Mouse (Mus musculus): ENCODE data around the gene Gabre.

Gene Gabre

DNA sequence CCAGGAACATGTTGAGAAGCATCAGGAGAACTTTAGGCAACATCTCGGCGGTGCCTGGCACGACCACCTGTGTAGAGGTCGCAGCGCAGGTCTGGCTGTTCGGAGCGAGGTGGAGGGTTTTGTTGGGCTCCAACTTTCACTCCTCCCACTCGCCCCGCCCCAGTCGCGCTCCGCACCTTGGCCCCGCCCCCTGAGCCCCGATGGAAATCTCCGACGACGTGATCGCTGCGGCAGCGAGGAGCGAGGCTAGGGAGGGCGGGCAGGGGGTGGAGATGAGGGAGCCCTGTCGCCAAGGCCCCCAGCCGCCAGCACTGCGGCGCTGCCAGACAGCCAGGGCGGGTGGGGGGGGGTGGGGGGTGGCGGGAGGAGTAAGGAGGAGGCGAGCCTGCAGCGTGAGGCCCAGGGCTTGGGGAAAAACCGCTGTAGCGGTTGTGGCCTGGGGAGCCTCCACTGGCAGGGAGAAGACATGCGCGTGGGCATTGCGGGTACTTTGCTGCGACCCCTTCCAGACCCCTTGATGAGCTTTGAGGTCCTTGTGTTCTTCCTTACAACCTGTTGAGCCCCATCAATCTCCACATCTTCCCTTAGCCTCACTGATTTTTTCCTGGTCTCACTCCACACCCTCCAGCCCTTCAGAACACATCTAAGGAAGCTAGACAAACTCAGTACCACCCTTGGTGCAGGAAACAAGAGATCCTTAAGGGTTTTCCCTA is at the start of gene Gabre:
Gabre (minus strand) TSS at position 145 of the 713 bp plus-strand sequence.
- DNase-seq (ENCODE audit: low read depth, low spot score) = no peak

DNA sequence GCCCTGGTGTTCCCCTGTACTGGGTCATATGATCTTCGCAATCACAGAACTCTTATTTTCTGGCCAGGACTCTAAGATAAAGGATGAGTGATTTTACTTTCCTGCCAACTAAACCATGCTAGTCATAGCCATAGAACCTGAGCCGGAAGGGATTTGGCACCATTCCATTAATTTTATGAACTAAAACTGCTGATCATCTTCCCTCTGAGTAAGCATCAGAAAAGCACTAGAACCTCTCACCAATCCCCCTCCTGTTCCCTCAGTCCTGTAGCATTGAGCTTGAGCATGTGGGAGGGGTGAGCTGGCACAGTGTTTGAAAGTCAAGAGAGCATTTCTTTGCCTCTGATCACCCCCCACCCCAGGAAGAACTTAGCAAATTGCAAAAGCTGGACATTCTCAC is 23.2 kb upstream of the Gabre start:
- peak; percentile 21 for DNase-seq (ENCODE audit: low read depth, low spot score)

DNA sequence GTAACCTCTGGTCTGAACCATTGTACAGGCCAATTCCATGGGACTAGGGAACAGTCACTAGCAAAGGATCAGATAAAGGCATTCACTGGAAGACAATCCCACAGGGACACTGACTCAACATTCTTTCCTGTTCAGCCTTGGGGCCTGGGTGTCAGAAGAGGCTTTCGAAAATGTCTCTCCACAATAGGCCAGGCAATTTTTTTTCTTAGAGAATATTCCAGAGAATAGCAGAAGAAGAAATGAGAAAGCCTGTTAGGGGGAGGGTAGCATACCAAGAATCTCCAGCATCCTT is 715 bp upstream of the Gabre start:
- no peak for DNase-seq (ENCODE audit: low read depth, low spot score)

DNA sequence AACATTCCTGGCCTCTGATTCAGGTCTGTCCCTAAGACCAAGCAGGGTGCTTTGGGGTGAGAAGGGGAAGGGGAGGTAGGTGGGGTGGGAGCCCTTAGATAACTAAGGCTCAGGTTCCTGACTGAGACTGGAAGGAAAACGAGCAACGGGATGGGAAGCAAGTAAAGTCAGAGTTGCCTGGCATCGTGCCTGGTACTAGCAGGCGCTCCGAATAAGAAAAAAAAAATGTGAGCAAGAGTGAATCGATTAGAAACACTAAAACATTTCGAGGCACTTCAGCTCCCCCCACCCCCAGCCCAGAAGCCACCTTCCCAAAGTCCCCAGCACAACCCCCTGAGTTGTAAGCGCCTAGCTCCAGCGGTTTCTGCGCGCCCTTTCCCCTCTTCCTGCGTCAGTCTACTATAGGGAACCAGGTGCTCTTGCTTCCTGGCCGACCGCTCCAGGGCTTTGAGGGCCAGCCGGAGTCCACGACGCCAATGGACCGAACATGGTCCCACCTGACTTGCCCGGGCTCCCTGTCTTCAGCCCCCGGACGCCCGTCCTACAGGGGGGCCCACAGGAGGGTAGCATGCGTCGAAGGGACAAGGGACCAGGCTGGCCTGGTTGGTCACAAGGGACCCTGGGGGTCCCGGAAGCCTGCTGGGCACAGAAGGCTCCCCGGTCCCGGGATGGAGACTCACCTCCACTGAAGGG is 491 bp downstream of the Gabre start:
- no peak for DNase-seq (ENCODE audit: low read depth, low spot score)

DNA sequence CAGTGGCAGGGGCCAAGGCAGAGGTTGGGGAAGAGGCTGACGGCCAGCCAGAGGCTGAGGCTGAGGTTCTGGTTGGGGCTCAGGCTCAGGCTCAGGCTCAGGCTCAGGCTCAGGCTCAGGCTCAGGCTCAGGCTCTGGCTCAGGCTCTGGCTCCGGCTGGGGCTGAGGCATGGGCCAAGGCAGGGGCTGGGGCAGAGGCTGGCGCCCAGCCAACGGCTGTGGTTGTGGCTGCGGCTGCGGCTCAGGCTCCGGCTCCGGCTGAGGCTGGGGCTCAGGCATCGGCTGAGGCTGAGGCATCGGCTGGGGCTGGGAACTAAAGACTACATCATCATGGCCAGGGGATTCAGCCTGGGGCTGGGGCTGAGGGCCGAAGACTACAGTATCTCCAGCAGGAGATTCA is 4.0 kb downstream of the Gabre start:
- no peak for DNase-seq (ENCODE audit: low read depth, low spot score)

DNA sequence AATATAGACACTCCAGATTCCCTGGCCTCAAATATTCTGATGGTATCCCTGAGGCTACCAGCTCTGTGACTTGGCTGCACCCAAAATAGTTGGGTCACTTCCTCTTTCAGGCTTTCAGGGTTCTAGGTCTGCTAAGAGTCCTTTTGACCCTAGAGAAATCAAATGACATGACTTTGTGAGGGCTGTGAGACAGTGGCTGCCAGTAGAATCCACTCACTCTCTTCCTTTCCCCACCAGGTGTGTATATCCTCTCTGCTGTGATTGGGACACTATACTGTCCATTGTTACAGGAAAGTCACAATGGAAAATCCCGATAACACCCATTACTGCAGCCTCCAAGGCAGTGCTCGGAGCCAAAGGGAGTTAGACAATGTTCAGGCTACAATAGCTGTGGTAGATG is 52.9 kb downstream of the Gabre start, which contains the start of gene Magea4:
Magea4 (plus strand) TSS at position 301 of the 400 bp plus-strand sequence.
- no peak for DNase-seq (ENCODE audit: low read depth, low spot score)

Measured in brain, adult 2 months (tissue).